In genomic region chr19:26641269-26641668, GRCm38 (mm10) we compare ENCODE assay signal across 25 mouse cellular contexts. TPM values are rescaled to one million over a fixed set of nuclear protein-coding genes. Genes with fewer than 3 reads are reported as not detected.
A peak's percentile ranks its signal among the peaks of the same experiment; 100 is the strongest.
DNase-seq lines count a peak whose midpoint lies in the region; ATAC-seq and TF ChIP-seq lines count a peak whose summit lies in the region.
"Had no signal": no experiment of that assay in that cellular context is flagged by ENCODE, and none has a peak within 500 bp of the region (broad histone marks: within the 10 kb centered on the region; RNA-seq: fewer than 3 reads in every experiment).

No protein-coding gene starts in this region.

- H3K4me2 ChIP-seq in forebrain, embryonic 14.5 days (ENCODE audit: low read length): no peak overlapping the region
- H3K4me2 ChIP-seq in forebrain, embryonic 13.5 days: no peak overlapping the region
- no peak overlapping the region for H3K4me2 ChIP-seq in lung, embryonic 14.5 days
- H3K4me2 ChIP-seq: embryonic facial prominence, embryonic 13.5 days; forebrain, embryonic 12.5 days; heart, embryonic 13.5 days; hindbrain, embryonic 12.5 days; hindbrain, embryonic 15.5 days; intestine, embryonic 15.5 days had no signal

- H3K4me3 ChIP-seq in forebrain, embryonic 14.5 days (ENCODE audit: low read depth, low read length): no peak overlapping the region
- no peak overlapping the region for H3K4me3 ChIP-seq in forebrain, embryonic 13.5 days
- H3K4me3 ChIP-seq in lung, embryonic 14.5 days (ENCODE audit: low read depth, low read length): no peak overlapping the region
- H3K4me3 ChIP-seq: embryonic facial prominence, embryonic 10.5 days; embryonic facial prominence, embryonic 13.5 days; erythroblast, embryonic 14.5 days; forebrain, embryonic 12.5 days; heart, adult 2 months; heart, embryonic 10.5 days; heart, embryonic 13.5 days; hindbrain, embryonic 12.5 days; hindbrain, embryonic 15.5 days; intestine, embryonic 15.5 days had no signal

- H3K36me3 ChIP-seq in forebrain, embryonic 14.5 days (ENCODE audit: control insufficient read depth, insufficient read depth, low read length): peaks cover 3% of the 10 kb centered on the region; the same call in 1 of the 2 replicates
- H3K36me3 ChIP-seq in forebrain, embryonic 13.5 days (ENCODE audit: poor library complexity, severe bottlenecking): peaks cover 8% of the 10 kb centered on the region; the same call in 1 of the 2 replicates
- H3K36me3 ChIP-seq in lung, embryonic 14.5 days (ENCODE audit: insufficient read depth): peaks cover 8% of the 10 kb centered on the region; the same call in 1 of the 2 replicates
- H3K36me3 ChIP-seq: embryonic facial prominence, embryonic 10.5 days; forebrain, embryonic 12.5 days; hindbrain, embryonic 12.5 days; hindbrain, embryonic 15.5 days; intestine, embryonic 15.5 days had no signal

- no peak for TF ChIP-seq CTCF in lung, embryonic 14.5 days (IDR thresholded peaks at IDR 0.05; ENCODE audit: low read depth)

- 78% methylated on average over 10 of the region's 10 CpGs for WGBS in forebrain, embryonic 14.5 days
- WGBS in forebrain, embryonic 13.5 days: 85% methylated on average over 10 of the region's 10 CpGs
- 55% methylated on average over 10 of the region's 10 CpGs for WGBS in lung, embryonic 14.5 days

- H3K9me3 ChIP-seq in forebrain, embryonic 14.5 days (replicated peaks; ENCODE audit: control insufficient read depth, low read length): no peaks in the 10 kb centered on the region
- no peaks in the 10 kb centered on the region for H3K9me3 ChIP-seq in forebrain, embryonic 13.5 days (replicated peaks)
- no peaks in the 10 kb centered on the region for H3K9me3 ChIP-seq in lung, embryonic 14.5 days (ENCODE audit: low read depth, low read length)
- H3K9me3 ChIP-seq: embryonic facial prominence, embryonic 10.5 days; embryonic facial prominence, embryonic 13.5 days; forebrain, embryonic 12.5 days; heart, embryonic 10.5 days; heart, embryonic 13.5 days; hindbrain, embryonic 12.5 days; hindbrain, embryonic 15.5 days; intestine, embryonic 15.5 days had no signal

- no peak overlapping the region for H3K27ac ChIP-seq in forebrain, embryonic 14.5 days (ENCODE audit: low read depth, low read length)
- no peak overlapping the region for H3K27ac ChIP-seq in forebrain, embryonic 13.5 days
- H3K27ac ChIP-seq in lung, embryonic 14.5 days (ENCODE audit: low read depth): no peak overlapping the region
- H3K27ac ChIP-seq: embryonic facial prominence, embryonic 10.5 days; embryonic facial prominence, embryonic 13.5 days; forebrain, embryonic 12.5 days; heart, adult 2 months; heart, embryonic 10.5 days; heart, embryonic 13.5 days; hindbrain, embryonic 12.5 days; hindbrain, embryonic 15.5 days; intestine, embryonic 15.5 days had no signal

- H3K4me1 ChIP-seq in forebrain, embryonic 14.5 days (ENCODE audit: control insufficient read depth, insufficient read depth, low read length): no peaks in the 10 kb centered on the region
- H3K4me1 ChIP-seq in forebrain, embryonic 13.5 days: no peaks in the 10 kb centered on the region
- H3K4me1 ChIP-seq in lung, embryonic 14.5 days (ENCODE audit: insufficient read depth): no peaks in the 10 kb centered on the region
- H3K4me1 ChIP-seq: embryonic facial prominence, embryonic 13.5 days; hindbrain, embryonic 12.5 days; hindbrain, embryonic 15.5 days; intestine, embryonic 15.5 days had no signal

- DNase-seq in forebrain, embryonic 14.5 days (ENCODE audit: low spot score): peak; percentile 8
- peak; percentile 84 for DNase-seq in heart, adult 11 months
- DNase-seq in heart, postnatal 10 days: no peak
- peak; percentile 48 for DNase-seq in lung, embryonic 14.5 days
- DNase-seq in lung, postnatal 36 days: no peak
- DNase-seq in natural killer cell, adult 2 months (ENCODE audit: low spot score in 2 of 2): peak; percentile 1 to 4
- no peak for DNase-seq in B cell, adult 2 months
- DNase-seq: adrenal gland, adult 2 months; adrenal gland, postnatal 14 days; cerebellum, adult 11-12 months; cerebellum, postnatal 36 days; embryo, embryonic 11 days; gastrocnemius, postnatal 25 days; heart, adult 2 months; kidney, adult 2 months had no signal

- no peak for ATAC-seq in forebrain, embryonic 14.5 days
- no peak for ATAC-seq in forebrain, embryonic 13.5 days
- ATAC-seq in lung, embryonic 14.5 days (ENCODE audit: insufficient read depth): no peak
- ATAC-seq: intestine, embryonic 15.5 days had no signal

- H3K27me3 ChIP-seq in forebrain, embryonic 14.5 days (replicated peaks; ENCODE audit: control insufficient read depth, insufficient read depth, low read length): no peaks in the 10 kb centered on the region
- H3K27me3 ChIP-seq in forebrain, embryonic 13.5 days: no peaks in the 10 kb centered on the region
- no peaks in the 10 kb centered on the region for H3K27me3 ChIP-seq in lung, embryonic 14.5 days (ENCODE audit: insufficient read depth, low read length)
- H3K27me3 ChIP-seq: embryonic facial prominence, embryonic 13.5 days; forebrain, embryonic 12.5 days; heart, embryonic 13.5 days; hindbrain, embryonic 12.5 days; hindbrain, embryonic 15.5 days; intestine, embryonic 15.5 days had no signal

- no peak overlapping the region for H3K9ac ChIP-seq in forebrain, embryonic 14.5 days (ENCODE audit: low read length)
- no peak overlapping the region for H3K9ac ChIP-seq in forebrain, embryonic 13.5 days
- H3K9ac ChIP-seq in lung, embryonic 14.5 days: no peak overlapping the region
- H3K9ac ChIP-seq: embryonic facial prominence, embryonic 13.5 days; forebrain, embryonic 12.5 days; heart, embryonic 13.5 days; hindbrain, embryonic 12.5 days; hindbrain, embryonic 15.5 days; intestine, embryonic 15.5 days had no signal

- intact Hi-C loops in heart, postnatal 10 days (cut with DNase I): no loop called here

RNA-seq across cellular contexts. Expression of gene Smarca2, which starts 36.4 kb away (rescaled TPM):
- 57.2 and 90.7 TPM in 2 replicates for polyA plus RNA-seq in forebrain, embryonic 14.5 days (2014; fragmentation: Nextera tagmentation; extraction: Ambion mirVana)
- 83.4 and 84.5 TPM in 2 replicates for polyA plus RNA-seq in forebrain, embryonic 13.5 days (2015; fragmentation: Nextera tagmentation; extraction: Ambion mirVana)
- 10 to 100 TPM; 69.6 to 70.0 TPM for total RNA-seq in heart, postnatal 10 days (2021)
- polyA plus RNA-seq in lung, embryonic 14.5 days (2014; fragmentation: Nextera tagmentation; extraction: Ambion mirVana): 45.6 and 48.2 TPM in 2 replicates

Comparison
In these comparisons a context has a peak if more than half of its experiments do, and no peak if none do; other contexts are left out.
1. DNase-seq: peak in forebrain, embryonic 14.5 days (single experiment), heart, adult 11 months (single experiment), lung, embryonic 14.5 days (single experiment) and natural killer cell, adult 2 months (2 of 2); none in heart, postnatal 10 days (0 of 2), lung, postnatal 36 days (single experiment) and B cell, adult 2 months (0 of 2).